Comparison of ENCODE assay signal across 8 mouse cellular contexts in the genomic region with DNA sequence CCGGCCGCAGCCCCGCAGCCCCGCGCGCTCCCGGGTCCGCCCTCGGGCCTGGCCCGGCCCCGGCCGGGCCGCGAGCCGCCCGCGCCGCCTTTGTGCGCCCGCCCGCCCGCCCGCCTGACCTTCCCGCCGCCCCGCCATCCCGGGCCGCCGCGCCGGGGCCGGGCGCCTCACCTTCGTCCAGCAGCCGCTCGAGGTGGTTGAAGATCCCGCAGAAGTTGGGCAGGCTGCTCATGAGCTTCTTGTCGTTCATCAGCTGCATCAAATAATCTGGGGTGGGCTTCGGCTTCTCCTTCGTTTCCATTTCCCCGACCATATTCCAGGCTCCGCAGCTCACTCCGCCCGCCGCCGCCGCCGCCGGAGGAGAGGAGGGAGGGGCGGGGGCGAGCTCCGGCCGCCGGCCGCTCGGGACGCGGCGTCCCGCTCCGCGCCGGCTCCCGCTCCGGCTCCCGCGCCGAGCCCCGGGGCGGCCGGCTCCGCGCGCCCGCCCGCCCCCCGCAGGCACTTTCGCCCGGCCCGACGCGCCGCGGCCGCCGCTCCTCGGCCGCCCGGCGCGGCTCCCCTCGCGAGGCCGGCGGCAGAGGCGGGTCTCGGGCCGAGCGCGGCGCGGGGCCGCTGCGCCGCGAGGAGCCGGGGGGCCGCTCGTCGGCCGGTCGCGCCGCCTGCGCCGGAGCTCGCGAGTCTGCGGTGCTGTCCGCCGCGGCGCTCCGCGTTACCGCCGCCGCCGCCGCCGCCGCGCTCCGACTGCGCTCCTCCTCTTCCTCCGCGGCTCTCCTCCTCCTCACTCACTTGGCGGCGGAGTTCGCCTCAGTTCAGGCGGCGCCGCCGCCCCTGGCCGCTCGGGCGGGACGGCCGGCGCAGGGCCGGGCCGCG. TPM values are rescaled to one million over a fixed set of nuclear protein-coding genes. Genes with fewer than 3 reads are reported as not detected.
A peak's percentile ranks its signal among the peaks of the same experiment; 100 is the strongest.
DNase-seq lines count a peak whose midpoint lies in the region; ATAC-seq and TF ChIP-seq lines count a peak whose summit lies in the region.

No protein-coding gene starts in this region.

- TF ChIP-seq CTCF in lung, postnatal 0 days (IDR thresholded peaks at IDR 0.05), result no peak

- ATAC-seq in forebrain, embryonic 15.5 days (replicated peaks), result peak; percentile 30; the same call in 1 of the 2 replicates
- ATAC-seq in lung, postnatal 0 days, result peak; percentile 63

- WGBS in forebrain, embryonic 15.5 days, result 0% methylated on average over 60 of the region's 153 CpGs
- 1% methylated on average over 36 of the region's 153 CpGs for WGBS in lung, postnatal 0 days

- DNase-seq in MN1 (ENCODE audit: low spot score), result peak; percentile 74
- peak; percentile 79 for DNase-seq in cerebellum, adult 11-12 months
- DNase-seq in heart, postnatal 4 days, result peak; percentile 82
- peak; percentile 84 for DNase-seq in layer of hippocampus, adult 9-11 months
- peak; percentile 95 for DNase-seq in lung, postnatal 0 days (ENCODE audit: low spot score)
- DNase-seq in retina, embryonic 14.5 days (ENCODE audit: low spot score), result peak; percentile 72
- DNase-seq in thymus, postnatal 36 days, result peak; percentile 69 to 84

- H3K4me3 ChIP-seq in forebrain, embryonic 15.5 days, result peak overlapping the region; percentile 92
- H3K4me3 ChIP-seq in lung, postnatal 0 days (ENCODE audit: low read depth, low read length), result peak overlapping the region; percentile 91

- no peaks in the 10 kb centered on the region for H3K9me3 ChIP-seq in forebrain, embryonic 15.5 days
- no peaks in the 10 kb centered on the region for H3K9me3 ChIP-seq in lung, postnatal 0 days (ENCODE audit: low read length)

- peak overlapping the region; percentile 53 for H3K4me2 ChIP-seq in forebrain, embryonic 15.5 days (replicated peaks)
- H3K4me2 ChIP-seq in lung, postnatal 0 days (replicated peaks; ENCODE audit: low read depth, low read length), result peak overlapping the region; percentile 73

- H3K27me3 ChIP-seq in forebrain, embryonic 15.5 days, result no peaks in the 10 kb centered on the region
- H3K27me3 ChIP-seq in lung, postnatal 0 days (replicated peaks; ENCODE audit: insufficient read depth, low read length), result no peaks in the 10 kb centered on the region

- peaks cover 35% of the 10 kb centered on the region for H3K4me1 ChIP-seq in forebrain, embryonic 15.5 days
- H3K4me1 ChIP-seq in lung, postnatal 0 days (ENCODE audit: insufficient read depth, low read depth, low read length), result peaks cover 3% of the 10 kb centered on the region; the same call in 1 of the 2 replicates

- TF ChIP-seq EP300 in lung, postnatal 0 days (IDR thresholded peaks at IDR 0.05), result no peak

- peak overlapping the region; percentile 98 for H3K9ac ChIP-seq in forebrain, embryonic 15.5 days (replicated peaks)
- peak overlapping the region; percentile 100 for H3K9ac ChIP-seq in lung, postnatal 0 days (replicated peaks; ENCODE audit: low read depth)

- H3K27ac ChIP-seq in forebrain, embryonic 15.5 days (replicated peaks), result peak overlapping the region; percentile 98
- H3K27ac ChIP-seq in lung, postnatal 0 days (ENCODE audit: low read length), result peak overlapping the region; percentile 100

- H3K36me3 ChIP-seq in forebrain, embryonic 15.5 days, result no peaks in the 10 kb centered on the region
- H3K36me3 ChIP-seq in lung, postnatal 0 days (ENCODE audit: insufficient read depth, low read length), result no peaks in the 10 kb centered on the region

RNA-seq across cellular contexts. Expression of a gene that starts 0.9 kb away (rescaled TPM):
- 45.4 and 45.5 TPM in 2 replicates for polyA plus RNA-seq in forebrain, embryonic 15.5 days (2015; fragmentation: Nextera tagmentation; extraction: Ambion mirVana)
- total RNA-seq in heart, postnatal 4 days (2021), result 100 to 1,000 TPM; 588 to 671 TPM
- polyA plus RNA-seq in lung, postnatal 0 days (2015; fragmentation: Nextera tagmentation; extraction: Ambion mirVana), result 60.2 and 67.9 TPM in 2 replicates

Comparison
In these comparisons a context has a peak if more than half of its experiments do, and no peak if none do; other contexts are left out.
1. Peak in every context shown above with its lines: DNase-seq, ATAC-seq, H3K4me3 ChIP-seq and H3K27ac ChIP-seq.